Mouse (Mus musculus) MEL (cell line): Measurements from ENCODE around the gene Kalrn.

Experiments used
- CHD2 ChIP-seq: IDR thresholded peaks from 2 replicates; pipeline ENCODE4 v1.6.1; 2011; ENCODE audit warnings: low read length, improper control_type of control experiment
- CTCF ChIP-seq, 3 experiments: IDR thresholded peaks in 2 of 3; conservative IDR thresholded peaks in 1 of 3; 2 replicates each; pipeline ENCODE4 v1.5.1; 2011 to 2012; ENCODE audit warnings: low read length in 3 of 3, low read depth in 2 of 3, mild to moderate bottlenecking in 2 of 3, improper control_type of control experiment in 1 of 3, inconsistent platforms in 1 of 3, mixed read lengths in 1 of 3, moderate library complexity in 1 of 3; ENCODE audit not compliant: control insufficient read depth in 1 of 3, insufficient read depth in 1 of 3, poor library complexity in 1 of 3, severe bottlenecking in 1 of 3
- ETS1 ChIP-seq: IDR thresholded peaks from 2 replicates; pipeline ENCODE4 v1.6.1; 2012; ENCODE audit warnings: low read depth, mild to moderate bottlenecking, inconsistent platforms, low read length, improper control_type of control experiment, moderate library complexity
- GABPA ChIP-seq: IDR thresholded peaks from 2 replicates; pipeline ENCODE4 v1.6.1; 2012; ENCODE audit warnings: low read depth, mild to moderate bottlenecking, inconsistent platforms, low read length, improper control_type of control experiment, moderate library complexity
- HCFC1 ChIP-seq: IDR thresholded peaks from 2 replicates; pipeline ENCODE4 v1.6.1; 2012; ENCODE audit warnings: low read depth, mild to moderate bottlenecking, inconsistent platforms, low read length, improper control_type of control experiment, moderate library complexity
- MEF2A ChIP-seq: IDR thresholded peaks from 2 replicates; pipeline ENCODE4 v1.6.1; 2014; ENCODE audit warnings: low read depth, mild to moderate bottlenecking, inconsistent platforms, low read length, improper control_type of control experiment; ENCODE audit not compliant: poor library complexity, insufficient replicate concordance, severe bottlenecking; ENCODE audit errors: extremely low read depth
- MYC ChIP-seq: IDR thresholded peaks from 2 replicates; pipeline ENCODE4 v1.6.1; 2011; ENCODE audit warnings: low read depth, mild to moderate bottlenecking, low read length, improper control_type of control experiment, moderate library complexity
- NELFE ChIP-seq: IDR thresholded peaks from 2 replicates; pipeline ENCODE4 v1.6.1; 2011; ENCODE audit warnings: low read depth, low read length, improper control_type of control experiment
- POLR2A ChIP-seq, 2 experiments: IDR thresholded peaks; 2 replicates each; pipeline ENCODE4 v1.6.1; 2011 to 2012; ENCODE audit warnings: low read length in 2 of 2, mild to moderate bottlenecking in 2 of 2, control low read depth in 1 of 2, improper control_type of control experiment in 1 of 2, low read depth in 1 of 2, moderate library complexity in 1 of 2; ENCODE audit not compliant: control insufficient read depth in 1 of 2, insufficient read depth in 1 of 2, poor library complexity in 1 of 2
- UBTF ChIP-seq: IDR thresholded peaks from 2 replicates; pipeline ENCODE4 v1.6.1; 2012; ENCODE audit warnings: low read depth, mild to moderate bottlenecking, inconsistent platforms, low read length, improper control_type of control experiment, moderate library complexity, borderline replicate concordance; ENCODE audit not compliant: insufficient read depth
- USF1 ChIP-seq: IDR thresholded peaks from 2 replicates; pipeline ENCODE4 v1.6.1; 2014; ENCODE audit warnings: low read depth, mild to moderate bottlenecking, inconsistent platforms, low read length, improper control_type of control experiment, moderate library complexity

DNA sequence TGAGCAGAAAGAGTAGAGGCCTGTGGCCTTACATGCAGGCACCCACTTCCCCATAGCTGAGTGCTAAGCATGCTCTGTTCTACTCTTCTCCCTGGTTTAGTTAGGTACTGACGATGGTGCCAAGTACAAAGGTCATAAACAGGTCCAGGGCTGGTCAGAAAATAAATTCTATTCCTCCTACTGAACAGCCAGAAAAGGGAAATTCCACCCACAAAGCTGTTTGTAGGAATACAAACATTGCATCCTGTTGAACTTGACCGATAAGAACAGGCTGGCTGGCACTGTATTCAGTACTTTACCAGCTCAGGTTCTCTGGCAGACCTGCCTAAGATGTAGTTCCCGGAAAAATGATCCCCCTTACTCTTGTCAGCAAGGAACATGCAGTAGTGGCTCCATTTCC lies 247.5 kb downstream of the Kalrn start:
- TF ChIP-seq CTCF (IDR thresholded peaks at IDR 0.05 in 2 of 3, conservative IDR thresholded peaks at IDR 0.05 in 1 of 3; ENCODE audit: control insufficient read depth in 1 of 3, insufficient read depth in 1 of 3, low read depth in 2 of 3, low read length in 3 of 3, poor library complexity in 1 of 3, severe bottlenecking in 1 of 3) (no peak), POLR2A (IDR thresholded peaks at IDR 0.05; ENCODE audit: control insufficient read depth in 1 of 2, insufficient read depth in 1 of 2, low read depth in 1 of 2, low read length in 2 of 2, poor library complexity in 1 of 2) (no peak), GABPA (no peak), HCFC1 (no peak), MYC (no peak), MEF2A (no peak), NELFE (no peak), USF1 (no peak), UBTF (no peak), CHD2 (no peak), ETS1 (no peak)
